Mouse (Mus musculus) retina, embryonic 14.5 days (tissue): ENCODE measurements at regions not wholly inside any gene's neighbourhood (a gene's known extent, or its start where the extent isn't known, plus 50 kb on each side); places are given as distances from the start of the nearest gene placed in this dataset.
"Not testable (repeated sequence)": the region's sequence is repeated elsewhere in the genome, so short reads cannot be mapped to it uniquely, and the experiment has no call there.

ENCODE experiments used
- DNase-seq: peaks from one replicate; pipeline ENCODE4 v3.0.0-alpha.2; 2015; ENCODE audit warnings: low spot score

- DNase-seq: not testable (repeated sequence)
Measured at GRCm38 (mm10) chr4:71422121-71422520, 335.6 kb downstream of the Gm11232 start.

DNA sequence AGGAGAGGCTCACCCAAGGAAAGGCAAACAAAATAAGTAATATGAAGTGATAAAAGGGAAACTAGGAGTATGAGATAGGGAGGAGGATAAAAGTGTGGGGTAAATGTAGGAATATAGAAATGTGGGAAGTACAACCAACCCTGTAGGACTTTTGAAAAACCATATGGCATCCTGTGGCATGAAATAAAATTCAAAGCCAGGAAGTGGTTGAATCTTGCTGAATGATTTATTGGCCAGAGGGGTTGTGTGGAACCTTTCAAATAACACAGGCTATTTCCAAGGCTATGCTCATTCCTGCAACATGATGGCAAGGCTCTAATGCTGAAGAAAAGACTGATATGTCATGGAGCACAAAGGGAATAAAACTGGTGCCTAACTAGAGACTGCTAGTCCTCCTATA lies 347.9 kb downstream of the Gm11232 start:
- no peak for DNase-seq

DNA sequence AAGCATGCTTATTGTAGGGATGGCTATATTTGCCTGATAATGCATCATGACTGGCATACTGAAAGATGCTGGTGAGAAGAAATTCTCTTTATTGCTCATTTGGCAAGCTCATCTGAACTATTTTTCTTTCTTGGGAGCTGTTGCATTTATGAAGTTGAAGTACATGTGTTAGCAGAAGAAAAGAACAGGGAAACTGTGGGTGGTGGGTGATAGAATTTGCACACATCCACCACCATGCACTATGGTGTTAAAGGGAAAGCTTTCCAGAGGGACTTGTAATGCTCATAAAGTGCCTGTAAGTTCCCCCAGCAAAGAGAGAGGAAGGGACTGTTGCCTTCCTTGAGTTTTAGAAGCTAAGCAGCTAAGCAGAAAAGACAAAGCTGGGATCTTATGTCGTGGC lies 367.3 kb downstream of the Gm11232 start:
- no peak for DNase-seq

DNA sequence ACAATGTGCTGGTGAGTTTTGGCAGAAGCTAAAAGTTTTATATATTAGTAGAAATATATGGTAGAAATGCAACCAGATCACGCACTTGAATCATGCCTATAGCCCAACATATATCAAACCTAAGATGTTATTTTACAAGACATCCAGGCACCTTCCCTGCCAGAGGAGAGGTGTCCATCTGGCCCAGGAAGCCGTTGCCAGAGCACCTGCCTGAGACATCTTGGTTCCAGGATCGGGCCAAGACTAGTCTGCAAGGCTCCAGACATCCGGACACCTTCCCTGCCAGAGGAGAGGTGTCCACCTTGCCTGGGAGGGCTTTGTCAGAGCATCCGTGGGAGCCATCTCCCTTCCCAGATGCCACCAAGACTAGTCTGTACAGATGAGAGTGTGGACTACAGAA lies 388.5 kb downstream of the Gm11232 start:
- DNase-seq: no peak

GRCm38 (mm10) chr4:71363761-71364160 lies 394.0 kb downstream of the Gm11232 start:
- no peak for DNase-seq

DNA sequence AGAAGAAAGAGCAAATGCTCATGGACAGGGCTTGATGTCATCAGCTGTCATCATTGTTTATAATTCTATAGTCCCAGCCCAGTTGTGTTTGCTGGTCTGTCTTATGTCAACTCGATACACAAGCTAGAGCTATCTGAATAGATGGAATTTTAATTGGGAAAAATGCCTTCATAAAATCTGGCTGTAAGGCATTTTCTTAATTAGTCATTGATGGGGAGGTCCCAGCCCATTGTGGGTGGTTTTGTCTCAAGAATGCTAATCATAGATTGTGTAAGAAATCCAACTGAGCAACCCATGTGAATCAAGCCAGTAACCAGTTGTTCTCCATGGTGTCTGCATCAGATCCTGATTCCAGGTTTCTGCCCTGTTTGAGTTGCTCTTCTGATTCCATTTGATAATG lies 400.1 kb downstream of the Gm11232 start:
- DNase-seq: peak; percentile 28

DNA sequence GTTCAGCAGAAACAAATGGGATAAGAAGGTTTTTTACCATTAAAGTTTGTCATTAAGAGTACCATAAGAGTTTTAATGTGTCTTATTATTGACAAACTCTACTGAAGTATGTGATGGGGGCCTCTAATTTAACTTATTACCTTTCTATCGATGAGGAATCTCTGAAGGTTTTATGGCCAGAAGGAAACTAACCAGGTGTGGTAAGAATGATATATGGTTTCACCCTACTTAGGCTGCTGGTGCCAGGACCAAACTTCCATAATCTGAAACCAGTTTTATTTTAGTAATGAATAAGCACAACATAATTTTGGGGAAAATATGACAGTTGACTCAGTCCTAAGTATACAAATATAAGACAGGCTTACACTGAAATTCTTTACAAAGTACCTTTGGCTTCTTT lies 401.1 kb downstream of the Gm11232 start:
- no peak for DNase-seq

DNA sequence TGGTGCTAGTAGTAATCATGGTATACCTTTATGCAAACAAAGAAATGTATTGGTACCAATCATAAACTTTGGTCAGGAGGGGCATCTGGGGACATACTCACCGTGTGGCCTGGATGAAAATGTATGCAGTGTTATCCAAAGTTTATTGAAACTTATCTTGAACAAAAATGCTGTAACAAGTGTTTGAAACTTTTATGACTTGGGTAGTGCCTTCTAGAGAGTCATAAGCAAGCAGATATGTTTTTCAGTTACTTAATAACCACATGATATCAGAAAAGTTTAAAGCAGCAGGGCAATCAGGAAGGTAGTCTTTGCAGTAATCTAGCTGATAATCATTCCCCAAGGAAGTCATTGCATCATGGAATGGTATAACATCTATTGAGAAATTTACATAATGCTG lies 401.5 kb downstream of the Gm11232 start:
- DNase-seq: no peak

GRCm38 (mm10) chr4:71351880-71352279 lies 405.9 kb downstream of the Gm11232 start:
- no peak for DNase-seq

- DNase-seq: no peak
Measured at GRCm38 (mm10) chr4:71343068-71343467, 414.7 kb downstream of the Gm11232 start.

- DNase-seq: no peak
Measured at GRCm38 (mm10) chr4:71338582-71338981, 419.2 kb downstream of the Gm11232 start.

GRCm38 (mm10) chr4:71332672-71333071 lies 425.1 kb downstream of the Gm11232 start:
- DNase-seq: no peak

- peak; percentile 32 for DNase-seq
Measured at GRCm38 (mm10) chr4:71332018-71332417, 425.7 kb downstream of the Gm11232 start.

- peak; percentile 43 for DNase-seq
Measured at GRCm38 (mm10) chr4:71316605-71317004, 441.2 kb downstream of the Gm11232 start.

DNA sequence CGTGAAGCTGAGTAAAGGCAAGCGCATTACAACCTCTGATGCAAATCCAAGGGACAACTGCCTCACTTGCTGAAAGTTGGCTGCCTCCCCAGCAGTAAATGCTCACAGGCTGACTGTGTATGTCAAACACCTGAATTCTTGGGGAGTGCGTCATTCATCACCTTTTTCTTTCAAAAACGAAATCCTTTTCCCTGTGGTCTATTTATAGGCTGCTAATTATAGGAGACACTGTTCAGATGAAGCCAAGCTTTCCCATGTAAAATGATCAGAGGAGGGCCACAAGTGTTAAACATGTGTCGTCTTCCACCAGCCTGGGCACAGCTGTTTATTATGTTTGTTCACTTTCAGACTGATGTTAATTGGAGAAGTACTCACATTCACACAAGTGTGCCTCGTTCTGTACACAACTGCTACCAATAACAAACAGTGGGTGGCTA lies 450.6 kb downstream of the Gm11232 start:
- DNase-seq: no peak

DNA sequence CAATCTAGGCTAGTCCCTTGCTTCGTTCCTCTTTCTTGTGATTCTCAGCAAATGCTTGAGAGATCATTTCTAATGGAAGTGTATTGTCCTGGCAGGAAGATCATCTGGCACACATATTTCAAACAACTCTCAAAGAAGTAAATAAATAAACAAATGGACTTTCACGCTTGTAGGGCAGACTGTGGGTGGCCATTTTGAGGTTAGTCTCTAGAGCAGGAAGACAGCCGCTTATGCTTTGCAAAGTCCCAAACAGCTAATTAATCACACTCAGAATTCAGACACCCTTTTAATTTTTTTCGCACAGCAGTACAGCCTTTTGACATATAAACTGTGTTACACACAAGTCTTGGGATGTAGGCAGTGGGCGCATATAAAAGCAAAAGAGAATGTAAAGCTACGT lies 451.1 kb downstream of the Gm11232 start:
- DNase-seq: no peak

DNA sequence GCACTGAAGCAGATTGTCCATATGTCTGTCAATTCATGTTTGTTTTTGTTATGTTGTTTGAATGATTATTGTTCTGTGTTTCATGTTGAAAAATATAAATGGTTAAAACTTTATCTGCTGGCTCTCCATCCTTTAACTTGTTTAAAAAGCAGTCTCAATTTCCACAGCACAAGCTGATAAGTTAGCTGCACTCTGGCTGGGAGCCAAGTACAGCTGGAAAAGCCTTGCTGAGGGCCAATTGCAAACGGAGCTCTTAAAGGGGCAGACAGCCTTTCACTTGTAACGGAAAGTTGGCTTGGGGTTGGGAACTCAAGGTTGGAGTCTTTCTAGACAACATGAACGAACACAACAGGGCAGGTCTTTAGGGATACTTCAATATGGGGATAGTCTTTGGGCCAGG lies 462.0 kb downstream of the Gm11232 start:
- DNase-seq: not testable (repeated sequence)

DNA sequence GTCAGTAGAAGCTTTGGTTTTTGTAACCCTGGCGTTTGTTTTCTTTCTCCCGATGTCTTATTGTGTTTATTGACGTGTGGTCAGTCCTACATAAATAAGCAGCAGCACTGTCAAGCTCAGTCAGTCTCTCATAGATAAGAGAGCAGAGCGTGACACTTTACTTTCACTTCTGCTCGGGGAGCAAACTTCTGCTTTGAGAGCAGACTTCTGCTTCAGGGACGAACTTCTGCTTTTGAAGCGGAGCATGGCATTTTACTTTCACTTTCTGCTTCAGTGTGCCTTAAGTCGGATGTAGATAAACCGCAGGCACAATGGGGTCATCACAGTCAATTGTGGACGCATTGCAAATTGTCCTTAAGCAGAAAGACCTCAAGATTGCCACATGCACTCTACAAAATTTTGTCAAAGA lies 466.0 kb downstream of the Gm11232 start:
- DNase-seq: no peak

- DNase-seq: not testable (repeated sequence)
Measured at GRCm38 (mm10) chr4:71291111-71291740, 466.5 kb downstream of the Gm11232 start.

DNA sequence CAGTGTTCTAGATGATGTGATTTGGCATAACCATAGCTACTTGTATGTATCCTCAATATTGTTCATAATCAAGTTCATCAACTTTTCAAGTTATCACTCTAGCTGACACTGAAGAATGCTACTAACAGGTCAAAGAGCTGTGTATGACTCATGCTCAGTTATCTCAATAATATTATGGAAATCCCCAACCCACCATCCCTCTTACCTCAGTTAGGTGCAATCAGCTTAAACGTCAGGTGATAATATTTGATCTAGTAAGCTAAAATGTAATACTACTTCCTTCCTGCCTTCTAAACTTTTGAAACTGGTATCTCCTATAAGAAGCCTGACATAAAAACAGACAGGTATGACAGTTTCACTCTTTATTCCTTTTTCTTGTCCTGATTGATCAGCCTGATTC lies 474.6 kb downstream of the Gm11232 start:
- DNase-seq: no peak

- DNase-seq: no peak
Measured at GRCm38 (mm10) chr4:71279710-71280109, 478.1 kb downstream of the Gm11232 start.

GRCm38 (mm10) chr4:71259897-71260296 lies 497.9 kb downstream of the Gm11232 start:
- no peak for DNase-seq

- DNase-seq: peak; percentile 89
Measured at GRCm38 (mm10) chr4:71230497-71230872, 527.3 kb downstream of the Gm11232 start.

GRCm38 (mm10) chr4:71229796-71230496 lies 527.8 kb downstream of the Gm11232 start:
- DNase-seq: no peak
